Mouse (Mus musculus) spleen, adult 2 months (tissue): Measurements from ENCODE around the gene Lrat. TPM values are rescaled to one million over a fixed set of nuclear protein-coding genes. Genes with fewer than 3 reads are reported as not detected.

Experiments used
- DNase-seq, 2 experiments: peaks; one replicate each; pipeline versions ENCODE4 v3.0.0 to v3.0.0-alpha.2; 2012 to 2021; ENCODE audit warnings: low spot score in 2 of 2, low read depth in 1 of 2
- H3K27ac ChIP-seq: fragments of 200-500 bp; 2 replicates; pipeline ENCODE4 v1.5.1; 2012; ENCODE audit warnings: low read length, inconsistent platforms; ENCODE audit not compliant: insufficient read depth
- H3K27me3 ChIP-seq: fragments of 200-500 bp; 2 replicates; pipeline ENCODE4 v1.6.1; 2012; ENCODE audit warnings: mild to moderate bottlenecking, moderate library complexity, low read length, inconsistent platforms; ENCODE audit not compliant: control insufficient read depth, insufficient read depth
- H3K36me3 ChIP-seq: fragments of 200-500 bp; 2 replicates; pipeline ENCODE4 v1.6.1; 2012; ENCODE audit warnings: mild to moderate bottlenecking, low read length, inconsistent platforms; ENCODE audit not compliant: control insufficient read depth, insufficient read depth
- H3K4me1 ChIP-seq: fragments of 200-500 bp; 2 replicates; pipeline ENCODE4 v1.6.1; 2011; ENCODE audit warnings: inconsistent platforms; ENCODE audit not compliant: control insufficient read depth, insufficient read depth, insufficient read length
- H3K4me3 ChIP-seq: fragments of 200-500 bp; 2 replicates; pipeline ENCODE4 v1.5.1; 2011; ENCODE audit warnings: mild to moderate bottlenecking, inconsistent platforms; ENCODE audit not compliant: insufficient read depth, insufficient read length; ENCODE audit errors: extremely low read depth
- CTCF ChIP-seq: fragments of 200-500 bp; IDR thresholded peaks from 2 replicates; pipeline ENCODE4 v1.5.1; 2011; ENCODE audit warnings: mild to moderate bottlenecking, inconsistent platforms; ENCODE audit not compliant: insufficient read depth, insufficient read length, insufficient replicate concordance; ENCODE audit errors: extremely low read depth
- POLR2A ChIP-seq: fragments of 200-500 bp; IDR thresholded peaks from 2 replicates; pipeline ENCODE4 v1.6.1; 2011; ENCODE audit warnings: low read depth, low read length, inconsistent platforms
- WGBS: fragments of 180-500 bp; shearing (Covaris S2); methylation state at CpG from one replicate; pipeline ENCODE4 v1.1.7; 2018; 5-methylcytosine and 5-hydroxymethylcytosine counted together
- polyA plus RNA-seq: library from polyadenylated mRNA; depleted of rRNA; stranded (reverse); fragments of >200 nt; gene quantifications from 2 replicates; pipeline ENCODE4 v1.2.3, GENCODE M21; 2012

Gene Lrat
- polyA plus RNA-seq, 1 experiment = 0.84 TPM

DNA sequence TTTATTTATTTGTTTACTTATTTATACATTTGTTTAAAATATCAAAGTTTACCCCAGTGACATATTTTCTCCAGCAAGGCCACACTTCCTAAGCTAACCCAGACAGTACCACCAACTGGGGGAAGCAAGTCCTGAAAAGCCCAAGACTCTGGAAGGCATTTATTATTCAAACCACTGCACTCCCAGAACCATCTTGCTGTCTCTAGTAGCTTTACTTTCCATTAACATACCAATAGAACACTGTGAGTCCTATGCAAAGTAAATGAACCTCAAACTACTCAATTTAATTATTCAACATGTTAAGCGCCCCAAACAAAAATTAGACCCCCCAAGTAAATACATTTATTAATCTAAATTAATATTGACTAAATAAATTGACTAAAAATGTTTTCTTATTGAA lies 11.9 kb upstream of the Lrat start:
- Histone ChIP-seq H3K27me3 (no peaks in the 10 kb centered on the region), H3K4me3 (no peak overlapping the region), H3K36me3 (no peaks in the 10 kb centered on the region), H3K4me1 (no peaks in the 10 kb centered on the region), H3K27ac (no peak overlapping the region)
- no peak for TF ChIP-seq CTCF
- no peak for TF ChIP-seq POLR2A
- 74% methylated on average over 1 of the region's 1 CpGs for WGBS
- no peak for DNase-seq

DNA sequence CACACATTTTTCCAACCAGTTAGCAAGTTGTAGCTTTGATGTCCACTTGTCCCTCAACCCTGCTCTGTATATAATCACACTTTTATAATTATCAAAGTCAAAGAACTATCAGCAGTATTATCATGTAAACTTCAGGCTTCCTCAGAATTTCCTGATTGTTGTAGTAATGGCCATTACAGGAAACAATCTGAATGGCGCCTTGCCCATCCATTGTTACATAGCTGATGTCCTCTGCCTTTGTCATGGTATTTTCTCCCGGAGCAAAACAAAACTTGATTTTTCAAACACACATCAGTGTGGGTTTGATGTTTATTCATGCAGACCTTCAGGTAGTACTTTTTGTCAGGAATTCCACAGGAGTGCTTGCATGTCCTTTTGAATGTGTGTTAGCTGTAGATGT lies 4.9 kb upstream of the Lrat start:
- TF ChIP-seq CTCF = no peak
- TF ChIP-seq POLR2A = no peak
- no peak overlapping the region for H3K4me3 ChIP-seq
- WGBS = 44% methylated on average over 2 of the region's 2 CpGs
- DNase-seq = no peak
- H3K27ac ChIP-seq = no peak overlapping the region
- H3K4me1 ChIP-seq = no peaks in the 10 kb centered on the region
- H3K27me3 ChIP-seq = peaks cover 5% of the 10 kb centered on the region; the same call in 1 of the 2 replicates
- H3K36me3 ChIP-seq = no peaks in the 10 kb centered on the region

DNA sequence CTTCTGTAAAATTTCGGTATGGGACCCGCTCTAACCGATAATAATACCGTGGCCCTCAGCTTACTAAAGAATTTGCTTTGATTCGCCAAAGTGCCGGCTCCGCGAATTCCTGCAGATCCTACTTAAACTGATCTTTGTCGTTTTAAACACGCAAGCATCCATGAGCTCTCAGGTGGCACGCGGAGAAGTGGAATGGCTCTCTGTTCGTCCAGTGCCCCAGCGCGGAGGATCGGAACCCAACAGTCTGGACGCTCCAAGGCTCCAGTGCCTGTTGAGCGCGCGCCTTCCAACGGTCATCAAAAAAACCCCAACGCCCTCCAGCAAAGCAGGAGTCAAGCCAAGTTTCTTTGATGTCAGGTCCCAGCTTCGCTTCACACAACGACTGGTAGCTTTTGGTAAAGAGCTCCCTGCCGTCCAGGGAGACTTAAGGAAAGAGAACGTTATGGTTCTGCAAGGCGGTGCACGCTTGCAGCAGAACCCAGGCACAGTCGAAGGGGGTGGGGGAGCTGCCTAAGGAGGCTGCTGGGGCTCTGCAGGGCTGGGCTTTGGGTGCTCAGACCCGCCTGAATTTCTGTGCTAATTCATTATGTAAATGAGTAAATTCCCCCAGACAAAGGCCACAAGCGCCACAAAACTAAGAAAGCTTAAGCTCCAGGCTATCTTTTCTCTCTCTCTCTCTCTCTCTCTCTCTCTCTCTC lies 587 bp upstream of the Lrat start:
- 5% methylated on average over 31 of the region's 31 CpGs for WGBS
- TF ChIP-seq CTCF = no peak
- H3K4me1 ChIP-seq = no peaks in the 10 kb centered on the region
- DNase-seq = no peak
- H3K27ac ChIP-seq = no peak overlapping the region
- no peaks in the 10 kb centered on the region for H3K36me3 ChIP-seq
- peaks cover 5% of the 10 kb centered on the region; the same call in 1 of the 2 replicates for H3K27me3 ChIP-seq
- no peak overlapping the region for H3K4me3 ChIP-seq

DNA sequence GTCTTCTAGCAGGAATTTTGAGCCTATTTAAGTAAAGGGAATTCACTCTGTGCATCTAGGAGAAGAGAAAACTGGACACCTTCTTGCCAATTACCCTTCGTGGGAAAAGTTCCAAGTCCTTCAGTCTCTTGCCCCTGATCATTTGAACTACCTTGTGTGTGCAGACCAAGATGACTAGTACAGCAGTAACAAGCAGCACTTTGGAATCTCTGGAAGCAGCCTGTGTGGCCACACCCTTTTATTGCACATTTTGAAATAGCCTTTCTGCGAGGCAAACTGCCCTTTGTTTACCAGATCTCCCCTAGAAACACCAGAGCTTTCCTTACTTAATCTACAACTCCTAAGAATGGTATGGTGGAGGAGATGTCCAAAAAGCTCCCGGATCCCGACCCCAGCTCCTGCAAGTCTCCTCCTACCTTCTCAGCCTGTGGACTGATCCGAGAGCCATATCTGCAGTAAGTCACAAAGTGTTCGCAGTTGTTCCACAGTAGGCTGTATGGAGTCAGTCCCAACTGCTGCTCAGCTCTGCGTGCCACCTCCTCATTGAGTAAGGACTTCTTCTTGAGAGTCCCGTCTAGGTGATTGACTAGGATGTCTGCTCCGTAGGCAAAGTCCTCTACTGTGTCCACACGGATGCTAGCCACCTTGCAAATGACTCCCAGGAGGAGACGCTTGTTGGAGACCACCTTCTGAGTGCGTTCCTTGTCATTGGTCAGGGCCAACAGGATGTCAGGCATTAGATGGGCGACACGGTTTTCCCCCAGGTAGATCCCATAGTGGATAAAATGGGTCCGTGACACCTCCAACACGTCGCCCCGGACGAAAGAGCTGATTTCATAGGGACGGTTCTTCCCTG lies 788 bp downstream of the Lrat start:
- TF ChIP-seq POLR2A (no peak), CTCF (no peak)
- Histone ChIP-seq H3K27me3 (peaks cover 5% of the 10 kb centered on the region; the same call in 1 of the 2 replicates), H3K4me1 (no peaks in the 10 kb centered on the region), H3K36me3 (no peaks in the 10 kb centered on the region), H3K4me3 (no peak overlapping the region), H3K27ac (no peak overlapping the region)
- DNase-seq = no peak
- 32% methylated on average over 20 of the region's 20 CpGs for WGBS

DNA sequence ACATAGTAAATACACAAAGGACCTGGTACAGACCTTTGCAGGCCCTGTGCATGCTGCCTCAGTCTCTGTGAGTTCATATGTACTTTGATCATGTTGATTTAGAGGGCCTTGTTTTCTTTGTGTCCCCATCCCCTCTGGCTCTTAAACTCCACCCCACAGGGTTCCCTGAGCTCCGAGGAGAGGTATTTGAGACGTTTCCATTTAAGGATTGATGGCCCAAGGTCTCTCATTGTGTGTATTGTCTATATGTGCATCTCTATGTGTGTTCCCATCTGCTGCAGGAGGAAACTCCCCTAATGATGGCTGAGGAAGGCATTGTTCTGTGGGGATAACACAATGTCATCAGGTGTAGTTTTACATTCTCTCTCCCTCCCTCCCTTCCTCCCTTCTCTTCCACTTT lies 14.9 kb downstream of the Lrat start:
- Histone ChIP-seq H3K4me3 (no peak overlapping the region), H3K27me3 (no peaks in the 10 kb centered on the region), H3K4me1 (no peaks in the 10 kb centered on the region), H3K27ac (no peak overlapping the region), H3K36me3 (no peaks in the 10 kb centered on the region)
- DNase-seq = no peak
- 40% methylated on average over 2 of the region's 2 CpGs for WGBS
- TF ChIP-seq CTCF (no peak), POLR2A (no peak)

DNA sequence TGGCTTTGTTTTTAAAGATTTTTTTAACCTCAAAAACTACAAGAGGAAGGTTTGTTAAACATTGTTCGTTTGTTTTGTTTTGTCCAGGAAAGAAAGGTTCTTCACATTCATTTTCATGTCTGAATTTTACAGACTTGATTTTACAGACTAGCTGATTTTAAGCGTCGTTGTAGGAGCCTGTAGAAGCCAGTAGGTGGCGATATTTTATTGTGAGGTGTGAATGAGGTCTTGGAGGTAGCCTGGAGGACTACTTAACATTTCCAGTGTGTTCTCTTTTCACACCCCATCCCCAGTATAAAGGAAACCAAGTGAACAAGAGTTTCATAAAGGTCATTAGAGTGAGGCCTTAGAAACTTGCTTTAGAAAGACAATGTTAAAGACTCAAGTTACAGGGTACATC lies 26.5 kb downstream of the Lrat start:
- no peak overlapping the region for H3K4me3 ChIP-seq
- no peak for DNase-seq
- H3K36me3 ChIP-seq = no peaks in the 10 kb centered on the region
- H3K27ac ChIP-seq = no peak overlapping the region
- H3K27me3 ChIP-seq = peaks cover 6% of the 10 kb centered on the region
- H3K4me1 ChIP-seq = no peaks in the 10 kb centered on the region
- TF ChIP-seq CTCF (no peak), POLR2A (no peak)
- 4% methylated on average over 4 of the region's 4 CpGs for WGBS

DNA sequence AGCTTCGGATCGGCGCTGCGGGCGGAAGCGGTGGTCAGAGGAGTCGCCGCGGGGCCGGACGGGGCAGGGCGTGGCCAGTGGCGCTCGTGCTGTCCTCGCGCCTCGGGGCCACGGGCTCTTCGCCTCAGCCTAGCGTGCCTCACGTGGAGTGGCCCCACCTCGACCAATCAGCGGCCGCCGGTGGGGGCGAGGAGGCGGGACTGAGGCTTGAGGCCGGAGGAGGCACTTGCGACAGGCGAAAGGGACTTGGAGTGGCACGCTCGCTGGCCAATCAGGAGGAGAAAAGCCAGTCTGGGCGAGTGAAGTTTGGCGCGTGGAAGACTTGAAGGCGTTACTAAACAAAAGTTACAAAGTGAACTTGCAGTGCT lies 27.4 kb downstream of the Lrat start, which contains the start of gene Rbm46:
TSS of gene Rbm46 (minus strand) at position 112 of the 368 bp plus-strand sequence.
- 27% methylated on average over 36 of the region's 36 CpGs for WGBS
- Histone ChIP-seq H3K4me3 (no peak within 1 kb of the TSS), H3K4me1 (no peaks in the 10 kb centered on the region), H3K27ac (no peak within 1 kb of the TSS), H3K27me3 (peaks cover 6% of the 10 kb centered on the region), H3K36me3 (no peaks in the 10 kb centered on the region)
- DNase-seq = peak in 1 of 2 experiments; percentile 4
- TF ChIP-seq POLR2A (no peak), CTCF (no peak)
